Mouse (Mus musculus) midbrain, embryonic 10.5 days (tissue): ENCODE data around the gene Trmt10a. TPM values are rescaled to one million over a fixed set of nuclear protein-coding genes. Genes with fewer than 3 reads are reported as not detected.
A peak's percentile ranks its signal among the peaks of the same experiment; 100 is the strongest.
"Not testable (repeated sequence)": the region's sequence is repeated elsewhere in the genome, so short reads cannot be mapped to it uniquely, and the experiment has no call there.

Source experiments
- DNase-seq: peaks from one replicate; pipeline ENCODE4 v3.0.0-alpha.2; 2017; ENCODE audit warnings: low spot score
- H3K27ac ChIP-seq: fragments of 300-500 bp; sonication (generic); replicated peaks from 2 replicates; pipeline ENCODE4 v1.5.1; 2016; ENCODE audit warnings: mild to moderate bottlenecking
- H3K27me3 ChIP-seq: fragments of 300-500 bp; sonication (generic); 2 replicates; pipeline ENCODE4 v1.6.1; 2016; ENCODE audit warnings: low read depth, mild to moderate bottlenecking; ENCODE audit not compliant: poor library complexity, severe bottlenecking
- H3K36me3 ChIP-seq: fragments of 300-500 bp; sonication (generic); 2 replicates; pipeline ENCODE4 v1.6.1; 2016; ENCODE audit warnings: mild to moderate bottlenecking, moderate library complexity
- H3K4me1 ChIP-seq: fragments of 300-500 bp; sonication (generic); 2 replicates; pipeline ENCODE4 v1.6.1; 2016
- H3K4me3 ChIP-seq: fragments of 300-500 bp; sonication (generic); 2 replicates; pipeline ENCODE4 v1.5.1; 2016; ENCODE audit warnings: mild to moderate bottlenecking, moderate library complexity
- H3K9me3 ChIP-seq: fragments of 300-500 bp; sonication (generic); replicated peaks from 2 replicates; pipeline ENCODE4 v1.6.1; 2016; ENCODE audit warnings: mild to moderate bottlenecking
- WGBS: fragments of 180-500 bp; shearing (Covaris S2); methylation state at CpG from one replicate; pipeline ENCODE4 v1.1.7; 2016; 5-methylcytosine and 5-hydroxymethylcytosine counted together
- polyA plus RNA-seq: library from polyadenylated mRNA; unstranded; fragments of >200 nt; fragmentation: Nextera tagmentation; extraction: Ambion mirVana; gene quantifications from 2 replicates; pipeline ENCODE4 v1.2.1, GENCODE M21; 2016

Gene Trmt10a
- polyA plus RNA-seq, 1 experiment from 2014 or later = 19.5 TPM

- WGBS = 81% methylated on average over 6 of the region's 6 CpGs
- no peaks in the 10 kb centered on the region for H3K27me3 ChIP-seq
- no peak overlapping the region for H3K4me3 ChIP-seq
- no peaks in the 10 kb centered on the region; the same call in 1 of the 2 replicates for H3K36me3 ChIP-seq
- no peak overlapping the region for H3K27ac ChIP-seq
- H3K9me3 ChIP-seq = no peaks in the 10 kb centered on the region
- no peaks in the 10 kb centered on the region for H3K4me1 ChIP-seq
- DNase-seq = no peak
Measured at GRCm38 (mm10) chr3:138118392-138118791, 24.9 kb upstream of the Trmt10a start.

GRCm38 (mm10) chr3:138118831-138119230 is 24.4 kb upstream of the Trmt10a start:
- no peaks in the 10 kb centered on the region for H3K36me3 ChIP-seq
- H3K4me3 ChIP-seq = no peak overlapping the region
- H3K9me3 ChIP-seq = no peaks in the 10 kb centered on the region
- DNase-seq = no peak
- no peaks in the 10 kb centered on the region for H3K27me3 ChIP-seq
- H3K27ac ChIP-seq = no peak overlapping the region
- 85% methylated on average over 14 of the region's 14 CpGs for WGBS
- no peaks in the 10 kb centered on the region for H3K4me1 ChIP-seq

- no peak overlapping the region for H3K27ac ChIP-seq
- no peaks in the 10 kb centered on the region for H3K36me3 ChIP-seq
- DNase-seq = no peak
- no peaks in the 10 kb centered on the region for H3K9me3 ChIP-seq
- H3K27me3 ChIP-seq = no peaks in the 10 kb centered on the region
- H3K4me1 ChIP-seq = no peaks in the 10 kb centered on the region
- WGBS = 96% methylated on average over 16 of the region's 16 CpGs
- H3K4me3 ChIP-seq = no peak overlapping the region
Measured at GRCm38 (mm10) chr3:138119444-138120105, 23.7 kb upstream of the Trmt10a start.

- no peaks in the 10 kb centered on the region for H3K4me1 ChIP-seq
- no peaks in the 10 kb centered on the region for H3K27me3 ChIP-seq
- DNase-seq = no peak
- no peaks in the 10 kb centered on the region for H3K36me3 ChIP-seq
- H3K4me3 ChIP-seq = no peak overlapping the region
- no peak overlapping the region for H3K27ac ChIP-seq
- no peaks in the 10 kb centered on the region for H3K9me3 ChIP-seq
- 95% methylated on average over 2 of the region's 2 CpGs for WGBS
Measured at GRCm38 (mm10) chr3:138121461-138121860, 21.8 kb upstream of the Trmt10a start.

- H3K27me3 ChIP-seq = no peaks in the 10 kb centered on the region
- no peaks in the 10 kb centered on the region for H3K36me3 ChIP-seq
- H3K27ac ChIP-seq = no peak overlapping the region
- H3K4me3 ChIP-seq = no peak overlapping the region
- peaks cover 8% of the 10 kb centered on the region for H3K4me1 ChIP-seq
- no peaks in the 10 kb centered on the region for H3K9me3 ChIP-seq
- WGBS = 88% methylated on average over 10 of the region's 10 CpGs
- no peak for DNase-seq
Measured at GRCm38 (mm10) chr3:138123842-138124241, 19.4 kb upstream of the Trmt10a start.

- H3K27me3 ChIP-seq = no peaks in the 10 kb centered on the region
- H3K4me1 ChIP-seq = peaks cover 21% of the 10 kb centered on the region
- no peak overlapping the region for H3K4me3 ChIP-seq
- no peaks in the 10 kb centered on the region for H3K9me3 ChIP-seq
- H3K36me3 ChIP-seq = no peaks in the 10 kb centered on the region
- WGBS = 96% methylated on average over 6 of the region's 6 CpGs
- no peak overlapping the region for H3K27ac ChIP-seq
- DNase-seq = no peak
Measured at GRCm38 (mm10) chr3:138129110-138129509, 14.1 kb upstream of the Trmt10a start.

- peak overlapping the region; percentile 61; the same call in 1 of the 2 replicates for H3K27ac ChIP-seq
- no peaks in the 10 kb centered on the region for H3K36me3 ChIP-seq
- H3K27me3 ChIP-seq = no peaks in the 10 kb centered on the region
- H3K9me3 ChIP-seq = no peaks in the 10 kb centered on the region
- WGBS = 64% methylated on average over 1 of the region's 1 CpGs
- DNase-seq = no peak
- no peak overlapping the region for H3K4me3 ChIP-seq
- peaks cover 21% of the 10 kb centered on the region for H3K4me1 ChIP-seq
Measured at GRCm38 (mm10) chr3:138130692-138131091, 12.6 kb upstream of the Trmt10a start.

GRCm38 (mm10) chr3:138131168-138131567 is 12.1 kb upstream of the Trmt10a start:
- 56% methylated on average over 9 of the region's 9 CpGs for WGBS
- peak overlapping the region; percentile 61; the same call in 1 of the 2 replicates for H3K27ac ChIP-seq

GRCm38 (mm10) chr3:138133463-138133862 is 9.8 kb upstream of the Trmt10a start:
- Histone ChIP-seq H3K27me3 (no peaks in the 10 kb centered on the region), H3K4me3 (no peak overlapping the region), H3K4me1 (peaks cover 12% of the 10 kb centered on the region), H3K27ac (no peak overlapping the region), H3K36me3 (peaks cover 6% of the 10 kb centered on the region; the same call in 1 of the 2 replicates), H3K9me3 (no peaks in the 10 kb centered on the region)
- DNase-seq = no peak
- 89% methylated on average over 8 of the region's 8 CpGs for WGBS

More at GRCm38 (mm10) chr3:138131168-138131567, 12.1 kb upstream of the Trmt10a start:
- Histone ChIP-seq H3K4me3 (no peak overlapping the region), H3K4me1 (peaks cover 21% of the 10 kb centered on the region), H3K9me3 (no peaks in the 10 kb centered on the region), H3K27me3 (no peaks in the 10 kb centered on the region), H3K36me3 (no peaks in the 10 kb centered on the region)
- DNase-seq = no peak

GRCm38 (mm10) chr3:138133916-138134315 is 9.3 kb upstream of the Trmt10a start:
- DNase-seq = no peak
- H3K4me3 ChIP-seq = no peak overlapping the region
- H3K36me3 ChIP-seq = peaks cover 7% of the 10 kb centered on the region; the same call in 1 of the 2 replicates
- no peaks in the 10 kb centered on the region for H3K27me3 ChIP-seq
- 87% methylated on average over 11 of the region's 11 CpGs for WGBS
- no peaks in the 10 kb centered on the region for H3K9me3 ChIP-seq
- H3K27ac ChIP-seq = no peak overlapping the region
- H3K4me1 ChIP-seq = peaks cover 12% of the 10 kb centered on the region

GRCm38 (mm10) chr3:138134528-138134927 is 8.7 kb upstream of the Trmt10a start:
- no peak for DNase-seq
- Histone ChIP-seq H3K27ac (no peak overlapping the region), H3K36me3 (peaks cover 7% of the 10 kb centered on the region; the same call in 1 of the 2 replicates), H3K27me3 (no peaks in the 10 kb centered on the region), H3K4me1 (peaks cover 12% of the 10 kb centered on the region), H3K4me3 (no peak overlapping the region), H3K9me3 (no peaks in the 10 kb centered on the region)
- WGBS = 89% methylated on average over 1 of the region's 1 CpGs

GRCm38 (mm10) chr3:138138146-138138545 is 5.1 kb upstream of the Trmt10a start:
- not testable (repeated sequence) for H3K27me3 ChIP-seq, H3K4me1 ChIP-seq, H3K9me3 ChIP-seq, DNase-seq, H3K4me3 ChIP-seq, H3K36me3 ChIP-seq, H3K27ac ChIP-seq
- 95% methylated on average over 13 of the region's 13 CpGs for WGBS

GRCm38 (mm10) chr3:138139663-138140062 is 3.6 kb upstream of the Trmt10a start:
- Histone ChIP-seq H3K27me3 (no peaks in the 10 kb centered on the region), H3K36me3 (peaks cover 7% of the 10 kb centered on the region; the same call in 1 of the 2 replicates), H3K27ac (no peak overlapping the region), H3K9me3 (no peaks in the 10 kb centered on the region), H3K4me1 (peaks cover 5% of the 10 kb centered on the region), H3K4me3 (no peak overlapping the region)
- DNase-seq = no peak
- WGBS = 95% methylated on average over 6 of the region's 6 CpGs
